In the genomic region with DNA sequence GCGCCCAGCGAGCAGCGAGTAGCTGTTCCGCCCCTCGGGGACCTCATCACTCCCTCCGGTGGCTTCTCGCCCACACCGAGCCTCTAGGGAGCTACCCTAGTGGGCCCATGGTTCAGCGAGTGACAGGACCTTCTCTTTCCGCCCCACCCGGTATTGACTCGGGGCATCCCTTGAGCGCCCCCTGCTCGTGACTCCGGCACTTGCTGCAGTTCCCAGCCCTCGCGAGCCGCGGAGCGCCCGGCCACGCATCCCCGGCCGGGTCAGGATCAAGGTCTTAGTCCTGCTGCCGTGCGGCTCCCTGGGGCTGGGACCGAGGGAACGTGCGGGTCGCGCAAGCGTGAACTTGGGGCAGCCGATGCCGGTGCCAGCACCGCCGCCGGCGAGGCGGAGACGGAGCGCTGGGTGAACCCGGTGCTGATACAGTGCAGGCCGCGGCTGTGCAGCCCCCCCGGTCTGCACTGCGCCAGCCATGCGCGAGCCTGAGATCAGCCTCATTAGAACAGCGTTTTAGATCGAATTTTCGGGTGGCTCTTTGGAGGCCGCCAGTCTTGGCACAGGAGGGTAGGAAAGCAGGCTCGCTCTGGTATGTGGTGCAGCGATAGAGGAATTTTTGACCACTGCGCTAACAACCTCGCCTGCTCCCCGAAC, we compare ENCODE assay signal across 8 mouse cellular contexts. TPM values are rescaled to one million over a fixed set of nuclear protein-coding genes. Genes with fewer than 3 reads are reported as not detected.
DNase-seq lines count a peak whose midpoint lies in the region; ATAC-seq and TF ChIP-seq lines count a peak whose summit lies in the region.

No protein-coding gene starts in this region.

- peak overlapping the region; percentile 61 for H3K4me3 ChIP-seq in hindbrain, embryonic 12.5 days

- no peaks in the 10 kb centered on the region for H3K27me3 ChIP-seq in Patski
- peaks cover 56% of the 10 kb centered on the region for H3K27me3 ChIP-seq in hindbrain, embryonic 12.5 days

- in situ Hi-C loops in Patski (cut with MboI; ENCODE audit: low pct_unique_long_range_greater_than_20kb), result loop anchor here (25.0 kb wide), 1 partner anchor 189 kb away; a partner anchor contains a TSS

- no peak for DNase-seq in Patski (ENCODE audit: low read depth, low spot score)
- DNase-seq in cerebellum, postnatal 10 days, result peak; percentile 94 to 95
- peak; percentile 63 to 83 for DNase-seq in frontal cortex, postnatal 10 days (ENCODE audit: low spot score in 2 of 2)
- peak; percentile 82 to 86 for DNase-seq in layer of hippocampus, postnatal 14 days (ENCODE audit: low spot score in 2 of 2)
- peak; percentile 94 for DNase-seq in lung, postnatal 10 days
- peak; percentile 77 for DNase-seq in ovary, postnatal 14 days (ENCODE audit: low spot score)
- peak; percentile 83 to 93 for DNase-seq in thymus, postnatal 10 days (ENCODE audit: low spot score in 2 of 2)

- 0 out of 2 replicates have a peak overlapping the region, but pooled peaks have one; percentile 8 for H3K27ac ChIP-seq in hindbrain, embryonic 12.5 days

- POLR2A ChIA-PET in Patski (lab: Charles Lee), result no interaction called here

- peaks cover 13% of the 10 kb centered on the region for H3K4me1 ChIP-seq in hindbrain, embryonic 12.5 days

- peak overlapping the region; percentile 79 for H3K9ac ChIP-seq in hindbrain, embryonic 12.5 days

- CTCF ChIA-PET in Patski (lab: Charles Lee), result interaction anchor here (1.8 kb wide), 1 partner anchor 10 kb away, joined by 5 read pairs; no protein-coding TSS in a partner anchor

- WGBS in hindbrain, embryonic 12.5 days, result 1% methylated on average over 57 of the region's 57 CpGs

- peak; percentile 94 for TF ChIP-seq CTCF in Patski (IDR thresholded peaks at IDR 0.05)

- no peaks in the 10 kb centered on the region for H3K9me3 ChIP-seq in hindbrain, embryonic 12.5 days (replicated peaks)

- H3K36me3 ChIP-seq in hindbrain, embryonic 12.5 days, result no peaks in the 10 kb centered on the region

- ATAC-seq in Patski, result peak; percentile 74
- peak; percentile 77 for ATAC-seq in hindbrain, embryonic 12.5 days (ENCODE audit: low FRiP score)

- peak overlapping the region; percentile 90 for H3K4me2 ChIP-seq in hindbrain, embryonic 12.5 days (replicated peaks)

RNA-seq across cellular contexts. Expression of a gene that starts 50.1 kb away (rescaled TPM):
- polyA plus RNA-seq in Patski (2021), result 32.3 TPM
- 26.9 and 29.6 TPM in 2 replicates for polyA plus RNA-seq in hindbrain, embryonic 12.5 days (2016; fragmentation: Nextera tagmentation; extraction: Ambion mirVana)
- 1 to 10 TPM; 2.5 to 3.2 TPM for total RNA-seq in layer of hippocampus, postnatal 14 days (2021)

RNA-seq across cellular contexts. Expression of a gene that starts 52.8 kb away (rescaled TPM):
- polyA plus RNA-seq in Patski (2021), result 26.6 TPM
- 27.3 and 27.6 TPM in 2 replicates for polyA plus RNA-seq in hindbrain, embryonic 12.5 days (2016; fragmentation: Nextera tagmentation; extraction: Ambion mirVana)
- 10 to 100 TPM; 62.5 to 63.6 TPM for total RNA-seq in layer of hippocampus, postnatal 14 days (2021)

RNA-seq across cellular contexts. Expression of a gene that starts 58.2 kb away (rescaled TPM):
- 5.2 TPM for polyA plus RNA-seq in Patski (2021)
- 5.3 and 5.5 TPM in 2 replicates for polyA plus RNA-seq in hindbrain, embryonic 12.5 days (2016; fragmentation: Nextera tagmentation; extraction: Ambion mirVana)
- total RNA-seq in layer of hippocampus, postnatal 14 days (2021), result 1 to 10 TPM; 6.0 to 6.1 TPM
